Mouse (Mus musculus) heart, adult 2 months (tissue): ENCODE data around the gene Cdcp2.

Experiments used
- CTCF ChIP-seq: fragments of 200-600 bp; IDR thresholded peaks from 2 replicates; pipeline ENCODE4 v1.8.1; 2022; ENCODE audit warnings: antibody characterized with exemption, mild to moderate bottlenecking, moderate library complexity
- POLR2A ChIP-seq: fragments of 200-500 bp; IDR thresholded peaks from 2 replicates; pipeline ENCODE4 v1.6.1; 2011; ENCODE audit warnings: mild to moderate bottlenecking, low read depth, low read length, control low read depth; ENCODE audit not compliant: insufficient read depth

- TF ChIP-seq POLR2A (no peak), CTCF (no peak)
Measured at GRCm38 (mm10) chr4:107047806-107048205, 48.9 kb upstream of the Cdcp2 start.
